ENCODE assay signal across 34 mouse cellular contexts in genomic region chr12:68840815-68841214, GRCm38 (mm10).
"Had no signal": no experiment of that assay in that cellular context is flagged by ENCODE, and none has a peak within 500 bp of the region (broad histone marks: within the 10 kb centered on the region; RNA-seq: fewer than 3 reads in every experiment).

No protein-coding gene starts in this region.

- H3K9me3 ChIP-seq: heart, embryonic 10.5 days; heart, embryonic 12.5 days; heart, embryonic 13.5 days; heart, embryonic 15.5 days; hindbrain, embryonic 10.5 days; hindbrain, embryonic 12.5 days; hindbrain, embryonic 13.5 days; hindbrain, embryonic 15.5 days; intestine, embryonic 15.5 days; kidney, embryonic 15.5 days had no signal

- H3K4me3 ChIP-seq: heart, embryonic 10.5 days; heart, embryonic 12.5 days; heart, embryonic 13.5 days; heart, embryonic 15.5 days; hindbrain, embryonic 10.5 days; hindbrain, embryonic 12.5 days; hindbrain, embryonic 13.5 days; hindbrain, embryonic 15.5 days; intestine, embryonic 15.5 days; kidney, embryonic 15.5 days; layer of hippocampus, adult 2 months had no signal

- ATAC-seq: hindbrain, embryonic 16.5 days; hindbrain, postnatal 0 days; inflammation-experienced regulatory T-cells, adult 6 months; intestine, embryonic 15.5 days; intestine, embryonic 16.5 days; intestine, postnatal 0 days had no signal

- H3K27ac ChIP-seq: heart, embryonic 10.5 days; heart, embryonic 13.5 days; heart, embryonic 15.5 days; hindbrain, embryonic 10.5 days; hindbrain, embryonic 12.5 days; hindbrain, embryonic 13.5 days; hindbrain, embryonic 14.5 days; hindbrain, embryonic 15.5 days; hindbrain, postnatal 0 days; intestine, embryonic 15.5 days; kidney, embryonic 15.5 days; kidney, postnatal 0 days; layer of hippocampus, adult 2 months had no signal

- H3K27me3 ChIP-seq: heart, embryonic 12.5 days; heart, embryonic 13.5 days; heart, embryonic 15.5 days; hindbrain, embryonic 12.5 days; hindbrain, embryonic 13.5 days; hindbrain, embryonic 15.5 days; intestine, embryonic 15.5 days; kidney, embryonic 15.5 days had no signal

- DNase-seq: heart, postnatal 14 days; heart, postnatal 36 days; heart, postnatal 4 days; kidney, adult 11 months; kidney, adult 18-20 months; kidney, adult 2 months; kidney, adult 8-10 months; kidney, adult 9 months; kidney, postnatal 10 days; kidney, postnatal 14 days; kidney, postnatal 25 days; kidney, postnatal 36 days; kidney, postnatal 4 days; layer of hippocampus, adult 9-11 months; layer of hippocampus, postnatal 36 days had no signal

- H3K4me2 ChIP-seq: heart, embryonic 11.5 days; heart, embryonic 12.5 days; heart, embryonic 13.5 days; heart, embryonic 15.5 days; hindbrain, embryonic 12.5 days; hindbrain, embryonic 13.5 days; hindbrain, embryonic 14.5 days; hindbrain, embryonic 15.5 days; intestine, embryonic 15.5 days; kidney, embryonic 15.5 days had no signal

- H3K9ac ChIP-seq: heart, embryonic 12.5 days; heart, embryonic 13.5 days; heart, embryonic 15.5 days; hindbrain, embryonic 12.5 days; hindbrain, embryonic 13.5 days; hindbrain, embryonic 14.5 days; hindbrain, embryonic 15.5 days; intestine, embryonic 15.5 days; kidney, embryonic 15.5 days had no signal

- H3K4me1 ChIP-seq: heart, embryonic 10.5 days; heart, embryonic 12.5 days; heart, embryonic 13.5 days; heart, embryonic 15.5 days; hindbrain, embryonic 10.5 days; hindbrain, embryonic 12.5 days; hindbrain, embryonic 13.5 days; hindbrain, embryonic 15.5 days; intestine, embryonic 15.5 days; kidney, embryonic 15.5 days had no signal

- H3K36me3 ChIP-seq: heart, embryonic 10.5 days; heart, embryonic 12.5 days; heart, embryonic 13.5 days; heart, embryonic 15.5 days; hindbrain, embryonic 10.5 days; hindbrain, embryonic 12.5 days; hindbrain, embryonic 13.5 days; hindbrain, embryonic 15.5 days; intestine, embryonic 15.5 days; kidney, embryonic 15.5 days had no signal
